Mouse (Mus musculus) MEL (cell line): Measurements from ENCODE around the gene Gpsm3. TPM values are rescaled to one million over a fixed set of nuclear protein-coding genes. Genes with fewer than 3 reads are reported as not detected.
A peak's percentile ranks its signal among the peaks of the same experiment; 100 is the strongest.

Source experiments
- DNase-seq: peaks from one replicate; pipeline ENCODE4 v3.0.0; 2011; ENCODE audit warnings: low read depth, low spot score
- H3K27ac ChIP-seq: 2 replicates; pipeline ENCODE4 v1.5.1; 2012; ENCODE audit warnings: low read depth, mild to moderate bottlenecking, control low read depth, low read length, moderate library complexity; ENCODE audit not compliant: control insufficient read depth
- H3K27me3 ChIP-seq, 2 experiments: fragments of 150-350 bp in 1 of 2; sonication (generic) in 1 of 2; 2 replicates each; pipeline ENCODE4 v1.6.1; 2012; ENCODE audit warnings: low read length in 2 of 2, mild to moderate bottlenecking in 2 of 2, improper control_type of control experiment in 1 of 2, moderate library complexity in 1 of 2; ENCODE audit not compliant: insufficient read depth in 2 of 2, control insufficient read depth in 1 of 2
- H3K36me3 ChIP-seq, 2 experiments: 2 replicates each; pipeline ENCODE4 v1.6.1; 2012 to 2014; ENCODE audit warnings: low read length in 2 of 2, improper control_type of control experiment in 1 of 2, inconsistent platforms in 1 of 2, mild to moderate bottlenecking in 1 of 2; ENCODE audit not compliant: insufficient read depth in 2 of 2, control insufficient read depth in 1 of 2
- H3K4me1 ChIP-seq, 2 experiments: fragments of 150-350 bp in 1 of 2; sonication (generic) in 1 of 2; 2 replicates each; pipeline ENCODE4 v1.6.1; 2012; ENCODE audit warnings: low read length in 2 of 2, improper control_type of control experiment in 1 of 2, mild to moderate bottlenecking in 1 of 2; ENCODE audit not compliant: insufficient read depth in 2 of 2, control insufficient read depth in 1 of 2
- H3K4me3 ChIP-seq, 2 experiments: fragments of 150-350 bp in 1 of 2; sonication (generic) in 1 of 2; 2 replicates each; pipeline ENCODE4 v1.5.1; 2012; ENCODE audit warnings: low read depth in 2 of 2, low read length in 2 of 2, mild to moderate bottlenecking in 2 of 2, moderate library complexity in 2 of 2, control low read depth in 1 of 2, improper control_type of control experiment in 1 of 2; ENCODE audit not compliant: control insufficient read depth in 1 of 2, insufficient read depth in 1 of 2
- H3K79me2 ChIP-seq: 2 replicates; pipeline ENCODE4 v1.6.1; 2012; ENCODE audit warnings: mild to moderate bottlenecking, low read length, moderate library complexity; ENCODE audit not compliant: control insufficient read depth, poor library complexity, insufficient read depth
- H3K9ac ChIP-seq: 2 replicates; pipeline ENCODE4 v1.6.1; 2012; ENCODE audit warnings: low read depth, mild to moderate bottlenecking, control low read depth, low read length, moderate library complexity; ENCODE audit not compliant: control insufficient read depth, poor library complexity, severe bottlenecking
- H3K9me3 ChIP-seq: fragments of 150-350 bp; sonication (generic); replicated peaks from 2 replicates; pipeline ENCODE4 v1.6.1; 2012; ENCODE audit warnings: mild to moderate bottlenecking, low read length, improper control_type of control experiment, moderate library complexity; ENCODE audit not compliant: insufficient read depth
- BHLHE40 ChIP-seq: IDR thresholded peaks from 2 replicates; pipeline ENCODE4 v1.6.1; 2012; ENCODE audit warnings: low read depth, mild to moderate bottlenecking, inconsistent platforms, low read length, improper control_type of control experiment, borderline replicate concordance
- CTCF ChIP-seq, 3 experiments: IDR thresholded peaks in 2 of 3; conservative IDR thresholded peaks in 1 of 3; 2 replicates each; pipeline ENCODE4 v1.5.1; 2011 to 2012; ENCODE audit warnings: low read length in 3 of 3, low read depth in 2 of 3, mild to moderate bottlenecking in 2 of 3, improper control_type of control experiment in 1 of 3, inconsistent platforms in 1 of 3, mixed read lengths in 1 of 3, moderate library complexity in 1 of 3; ENCODE audit not compliant: control insufficient read depth in 1 of 3, insufficient read depth in 1 of 3, poor library complexity in 1 of 3, severe bottlenecking in 1 of 3
- ELF1 ChIP-seq: IDR thresholded peaks from 2 replicates; pipeline ENCODE4 v1.6.1; 2014; ENCODE audit warnings: low read depth, mild to moderate bottlenecking, inconsistent platforms, low read length, improper control_type of control experiment, moderate library complexity
- GABPA ChIP-seq: IDR thresholded peaks from 2 replicates; pipeline ENCODE4 v1.6.1; 2012; ENCODE audit warnings: low read depth, mild to moderate bottlenecking, inconsistent platforms, low read length, improper control_type of control experiment, moderate library complexity
- HCFC1 ChIP-seq: IDR thresholded peaks from 2 replicates; pipeline ENCODE4 v1.6.1; 2012; ENCODE audit warnings: low read depth, mild to moderate bottlenecking, inconsistent platforms, low read length, improper control_type of control experiment, moderate library complexity
- MEF2A ChIP-seq: IDR thresholded peaks from 2 replicates; pipeline ENCODE4 v1.6.1; 2014; ENCODE audit warnings: low read depth, mild to moderate bottlenecking, inconsistent platforms, low read length, improper control_type of control experiment; ENCODE audit not compliant: poor library complexity, insufficient replicate concordance, severe bottlenecking; ENCODE audit errors: extremely low read depth
- POLR2A ChIP-seq, 2 experiments: IDR thresholded peaks; 2 replicates each; pipeline ENCODE4 v1.6.1; 2011 to 2012; ENCODE audit warnings: low read length in 2 of 2, mild to moderate bottlenecking in 2 of 2, control low read depth in 1 of 2, improper control_type of control experiment in 1 of 2, low read depth in 1 of 2, moderate library complexity in 1 of 2; ENCODE audit not compliant: control insufficient read depth in 1 of 2, insufficient read depth in 1 of 2, poor library complexity in 1 of 2
- POLR2AphosphoS5 ChIP-seq: IDR thresholded peaks from 2 replicates; pipeline ENCODE4 v1.6.1; 2012; ENCODE audit warnings: low read depth, borderline replicate concordance, mild to moderate bottlenecking, inconsistent platforms, low read length, moderate library complexity, mixed read lengths
- RAD21 ChIP-seq: IDR thresholded peaks from 2 replicates; pipeline ENCODE4 v1.6.1; 2011; ENCODE audit warnings: mild to moderate bottlenecking, low read depth, low read length, improper control_type of control experiment
- SMC3 ChIP-seq: IDR thresholded peaks from 2 replicates; pipeline ENCODE4 v1.6.1; 2011; ENCODE audit warnings: low read depth, low read length, improper control_type of control experiment
- TCF12 ChIP-seq: IDR thresholded peaks from 2 replicates; pipeline ENCODE4 v1.6.1; 2014; ENCODE audit warnings: low read depth, mild to moderate bottlenecking, inconsistent platforms, low read length, improper control_type of control experiment, moderate library complexity
- USF2 ChIP-seq, 2 experiments: IDR thresholded peaks; 2 replicates each; pipeline ENCODE4 v1.6.1; 2011 to 2012; ENCODE audit warnings: improper control_type of control experiment in 2 of 2, low read length in 2 of 2, borderline replicate concordance in 1 of 2, inconsistent platforms in 1 of 2, low read depth in 1 of 2, mild to moderate bottlenecking in 1 of 2; ENCODE audit not compliant: insufficient read depth in 1 of 2
- ZC3H11A ChIP-seq: IDR thresholded peaks from 2 replicates; pipeline ENCODE4 v1.6.1; 2012; ENCODE audit warnings: low read depth, mild to moderate bottlenecking, inconsistent platforms, low read length, improper control_type of control experiment
- ZMIZ1 ChIP-seq: IDR thresholded peaks from 2 replicates; pipeline ENCODE4 v1.6.1; 2012; ENCODE audit warnings: low read depth, mild to moderate bottlenecking, inconsistent platforms, low read length, improper control_type of control experiment, moderate library complexity
- polyA plus RNA-seq, 2 experiments: library from polyadenylated mRNA; stranded (reverse) in 1 of 2; unstranded in 1 of 2; fragments of >175 nt in 1 of 2; fragments of >200 nt in 1 of 2; gene quantifications; 2 replicates each; pipeline versions ENCODE4 v1.2.1 to v1.2.4; 2012; ENCODE audit warnings: low replicate concordance in 2 of 2, low read depth in 1 of 2; ENCODE audit not compliant: insufficient read length in 2 of 2, insufficient read depth in 1 of 2, missing spikeins in 1 of 2
- total RNA-seq: library from RNA; depleted of rRNA; stranded (reverse); fragments of 300-350 nt; gene quantifications from 2 replicates; pipeline ENCODE4 v1.2.3, GENCODE M21; 2012

Gpsm3 gene
- total and polyA plus RNA-seq, 3 experiments: 10.6 to 37.8 TPM; not detected in 1

- Histone ChIP-seq H3K4me1 (no peaks in the 10 kb centered on the region), H3K27me3 (peaks cover 0 to 4% of the 10 kb centered on the region in 2 experiments; a peak in 2 of 4 replicates), H3K9ac (no peak overlapping the region), H3K79me2 (no peaks in the 10 kb centered on the region), H3K36me3 (no peaks in the 10 kb centered on the region), H3K27ac (no peak overlapping the region), H3K9me3 (no peaks in the 10 kb centered on the region), H3K4me3 (no peak overlapping the region)
- TF ChIP-seq ELF1 (no peak), GABPA (no peak), TCF12 (no peak), ZMIZ1 (no peak), POLR2A (IDR thresholded peaks at IDR 0.05; ENCODE audit: control insufficient read depth in 1 of 2, insufficient read depth in 1 of 2, low read depth in 1 of 2, low read length in 2 of 2, poor library complexity in 1 of 2) (no peak), RAD21 (no peak), USF2 (IDR thresholded peaks at IDR 0.05; ENCODE audit: borderline replicate concordance in 1 of 2, insufficient read depth in 1 of 2, low read depth in 1 of 2, low read length in 2 of 2) (no peak), HCFC1 (no peak)
- no peak for DNase-seq
Observed at GRCm38 (mm10) chr17:34569919-34570318, 19.7 kb upstream of the Gpsm3 start.

- H3K36me3 ChIP-seq: no peaks in the 10 kb centered on the region
- TF ChIP-seq POLR2AphosphoS5 (no peak), RAD21 (peak; percentile 55), SMC3 (peak; percentile 72), CTCF (IDR thresholded peaks at IDR 0.05 in 2 of 3, conservative IDR thresholded peaks at IDR 0.05 in 1 of 3; ENCODE audit: control insufficient read depth in 1 of 3, insufficient read depth in 1 of 3, low read depth in 2 of 3, low read length in 3 of 3, poor library complexity in 1 of 3, severe bottlenecking in 1 of 3) (peak; percentile 51 to 65 (median 51)), ZC3H11A (peak; percentile 55; the same call in 1 of the 2 replicates), BHLHE40 (0 out of 2 replicates have a peak, but pooled peaks have one; percentile 15), MEF2A (no peak)
- H3K4me3 ChIP-seq: no peak overlapping the region
- H3K9me3 ChIP-seq: no peaks in the 10 kb centered on the region
- H3K27ac ChIP-seq: no peak overlapping the region
- no peak overlapping the region for H3K9ac ChIP-seq
- H3K79me2 ChIP-seq: no peaks in the 10 kb centered on the region
- no peaks in the 10 kb centered on the region; a peak in 2 of 4 replicates for H3K27me3 ChIP-seq
- peak; percentile 51 for DNase-seq
- H3K4me1 ChIP-seq: no peaks in the 10 kb centered on the region
Observed at GRCm38 (mm10) chr17:34571875-34572274, 17.7 kb upstream of the Gpsm3 start.
